Mouse (Mus musculus) erythroid progenitor cell, adult 5-6 weeks (primary cell): Measurements from ENCODE around the gene Hic2. TPM values are rescaled to one million over a fixed set of nuclear protein-coding genes. Genes with fewer than 3 reads are reported as not detected.
A peak's percentile ranks its signal among the peaks of the same experiment; 100 is the strongest.
"Not testable (repeated sequence)": the region's sequence is repeated elsewhere in the genome, so short reads cannot be mapped to it uniquely, and the experiment has no call there.

Experiments
- ATAC-seq: replicated peaks from 2 replicates; pipeline ENCODE4 v1.8.0; 2016; ENCODE audit warnings: moderate number of reproducible peaks, mild to moderate bottlenecking, moderate TSS enrichment, inconsistent platforms; ENCODE audit not compliant: poor library complexity, low FRiP score, severe bottlenecking
- total RNA-seq, 2 experiments: library from RNA; stranded (forward) in 1 of 2; stranded (reverse) in 1 of 2; fragments of 150-400 nt in 1 of 2; fragments of 186-747, 209-891 nt in 1 of 2; gene quantifications; 2 replicates each; pipeline versions ENCODE4 v1.2.3 to v1.2.4; 2015 to 2017; ENCODE audit warnings: low replicate concordance in 2 of 2

Gene Hic2
- total RNA-seq, 2 experiments from 2014 or later = under 0.01 to 0.23 TPM

GRCm38 (mm10) chr16:17231523-17231922 lies 1.8 kb upstream of the Hic2 start:
- not testable (repeated sequence) for ATAC-seq

- no peak for ATAC-seq
Observed at GRCm38 (mm10) chr16:17233702-17234498, 528 bp downstream of the Hic2 start.

- ATAC-seq = no peak
Observed at GRCm38 (mm10) chr16:17234499-17234895, 1.1 kb downstream of the Hic2 start.

- no peak for ATAC-seq
Observed at GRCm38 (mm10) chr16:17234916-17235665, 1.7 kb downstream of the Hic2 start.

- ATAC-seq = no peak
Observed at GRCm38 (mm10) chr16:17237634-17238033, 4.3 kb downstream of the Hic2 start.

- no peak for ATAC-seq
Observed at GRCm38 (mm10) chr16:17239409-17239808, 6.0 kb downstream of the Hic2 start.

- no peak for ATAC-seq
Observed at GRCm38 (mm10) chr16:17243731-17244130, 10.4 kb downstream of the Hic2 start.

DNA sequence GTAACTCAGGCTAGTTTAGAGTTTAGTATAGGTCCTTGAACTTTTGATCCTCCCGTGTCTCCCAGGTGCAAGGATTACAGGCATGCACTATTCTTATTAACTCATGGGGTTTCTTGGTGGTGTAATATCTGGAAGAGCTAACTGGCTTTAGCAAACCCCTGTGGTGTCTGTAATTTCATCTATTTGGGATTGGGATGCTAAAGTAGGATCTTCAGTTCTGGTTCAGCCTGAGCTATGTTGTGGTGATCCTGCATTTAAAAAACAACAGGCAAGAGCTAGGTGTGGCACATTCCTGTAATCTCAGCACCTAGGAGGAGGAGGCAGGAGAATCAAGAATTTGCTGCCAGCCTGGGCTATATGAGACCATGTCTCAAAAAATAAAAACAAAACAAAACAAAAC lies 11.6 kb downstream of the Hic2 start:
- ATAC-seq = no peak

DNA sequence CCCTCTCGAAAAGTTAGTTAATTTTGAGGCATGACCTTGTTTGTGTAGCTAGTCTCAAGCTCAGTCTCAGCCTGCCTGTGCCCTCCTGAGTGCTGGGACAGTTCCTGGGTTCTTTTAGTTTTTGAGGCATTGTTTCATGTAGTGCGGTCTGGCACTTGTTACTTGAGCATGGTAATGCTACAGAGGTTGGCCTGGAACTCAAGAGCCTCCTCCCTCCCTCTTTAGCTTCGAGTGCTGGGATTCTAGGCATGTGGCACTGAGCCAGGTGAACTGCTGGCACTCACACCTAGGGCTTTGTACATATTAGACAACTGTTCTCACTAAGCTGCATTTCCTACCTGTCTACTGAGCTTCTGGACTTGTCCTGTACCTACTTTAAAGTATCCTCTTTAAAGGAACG lies 14.4 kb downstream of the Hic2 start:
- ATAC-seq = no peak

DNA sequence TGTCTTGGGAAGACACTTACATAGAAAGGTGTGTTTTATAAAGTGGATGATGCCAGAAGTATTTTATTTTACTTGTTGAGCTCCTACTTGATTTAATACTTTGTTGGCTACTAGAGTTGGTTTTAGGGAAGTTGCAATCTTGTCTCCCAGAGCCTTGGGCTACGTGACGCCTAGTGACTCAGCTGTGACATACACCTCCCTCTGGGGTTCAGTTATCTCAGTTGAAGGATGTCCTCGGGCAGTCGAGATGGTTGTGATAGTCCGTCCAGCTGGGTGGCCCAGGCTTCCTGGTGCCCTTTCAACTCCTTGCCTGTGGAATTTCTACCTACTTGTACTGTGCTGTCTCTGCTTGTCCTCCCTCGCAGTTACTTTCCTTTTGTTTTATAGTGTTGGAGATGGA lies 15.8 kb downstream of the Hic2 start:
- ATAC-seq = no peak

GRCm38 (mm10) chr16:17251539-17251938 lies 18.2 kb downstream of the Hic2 start:
- ATAC-seq = no peak

- peak; percentile 31; the same call in 1 of the 2 replicates for ATAC-seq
Observed at GRCm38 (mm10) chr16:17252086-17252726, 18.8 kb downstream of the Hic2 start.

DNA sequence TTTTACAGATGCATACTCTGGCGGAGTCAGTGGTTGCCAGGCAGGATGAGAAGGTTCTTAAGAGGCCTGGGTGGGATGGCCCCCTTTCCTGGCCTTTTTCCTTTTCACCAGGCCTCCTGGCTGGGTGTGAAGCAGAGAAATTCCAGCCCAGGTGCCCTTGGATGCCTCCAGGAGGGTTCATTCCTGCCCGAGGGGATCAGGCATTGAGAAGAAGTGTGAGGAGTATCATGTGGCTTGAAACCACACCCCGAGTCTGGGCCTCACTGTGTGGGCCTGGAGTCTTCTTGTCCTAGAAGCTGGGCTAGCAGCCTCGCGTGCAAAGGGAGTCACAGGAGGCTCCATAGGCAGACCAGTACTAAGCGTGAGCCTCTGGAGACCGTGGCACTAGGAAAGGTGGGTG lies 19.5 kb downstream of the Hic2 start:
- ATAC-seq = no peak

DNA sequence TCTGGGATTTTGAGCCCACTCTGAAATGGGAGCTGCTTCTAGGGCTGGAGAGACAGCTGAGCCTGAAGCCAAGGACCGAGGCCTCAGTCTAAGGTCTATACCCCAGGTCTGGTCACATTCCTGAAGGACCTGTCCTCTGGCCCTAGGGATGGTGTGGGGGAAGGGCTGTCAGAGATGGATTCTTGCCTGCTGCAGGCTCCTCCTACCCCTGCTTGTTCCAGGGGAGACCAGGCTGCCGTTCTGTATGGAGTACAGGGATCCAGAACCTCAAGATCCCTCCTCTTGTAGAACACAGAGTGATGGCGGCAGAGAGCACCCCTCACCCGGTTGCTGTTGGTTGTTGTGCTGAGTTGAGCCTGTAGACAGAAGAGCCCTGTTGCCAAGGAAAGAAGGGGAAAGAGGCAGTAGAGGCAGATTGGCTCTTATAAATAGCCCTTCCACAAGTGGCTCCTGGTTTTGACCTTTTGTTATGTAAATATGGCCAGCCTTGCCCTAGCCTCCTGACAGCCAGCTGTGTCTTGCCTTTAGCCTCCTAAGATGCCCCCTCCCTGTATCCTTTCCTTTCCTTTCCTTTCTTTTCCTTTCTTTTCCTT lies 20.7 kb downstream of the Hic2 start:
- no peak for ATAC-seq

DNA sequence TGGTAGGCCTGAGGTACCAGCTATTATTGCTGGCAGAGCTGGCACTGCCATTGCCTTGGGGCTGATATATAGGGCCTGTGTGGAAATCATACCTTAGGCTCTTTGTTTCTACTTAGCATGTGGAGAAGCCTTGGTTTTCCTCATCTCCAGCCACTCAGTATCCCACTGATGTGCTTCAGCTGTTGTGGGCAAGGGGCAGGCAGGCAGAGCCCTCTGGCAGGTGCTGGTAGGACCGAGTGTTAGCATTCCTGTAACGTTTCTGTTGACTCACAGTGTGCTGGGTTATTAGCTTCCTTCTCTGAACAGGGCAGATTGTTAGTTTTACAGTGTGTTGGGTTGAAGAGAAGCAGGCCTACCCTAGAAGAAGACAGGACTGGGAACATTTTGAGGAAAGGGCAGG lies 21.9 kb downstream of the Hic2 start:
- ATAC-seq = no peak

DNA sequence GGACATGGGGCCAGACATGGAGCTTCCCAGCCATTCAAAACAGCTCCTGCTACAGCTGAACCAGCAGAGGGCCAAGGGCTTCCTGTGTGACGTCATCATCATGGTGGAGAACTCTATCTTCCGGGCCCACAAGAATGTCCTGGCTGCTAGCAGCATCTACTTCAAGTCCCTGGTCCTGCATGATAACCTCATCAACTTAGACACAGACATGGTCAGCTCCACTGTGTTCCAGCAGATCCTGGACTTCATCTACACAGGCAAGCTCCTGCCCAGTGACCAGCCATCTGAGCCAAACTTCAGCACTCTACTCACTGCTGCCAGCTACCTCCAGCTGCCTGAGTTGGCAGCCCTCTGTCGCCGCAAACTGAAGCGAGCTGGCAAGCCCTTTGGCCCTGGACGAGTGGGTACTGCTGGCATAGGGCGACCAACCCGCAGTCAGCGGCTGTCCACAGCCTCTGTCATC lies 24.0 kb downstream of the Hic2 start:
- ATAC-seq = no peak

DNA sequence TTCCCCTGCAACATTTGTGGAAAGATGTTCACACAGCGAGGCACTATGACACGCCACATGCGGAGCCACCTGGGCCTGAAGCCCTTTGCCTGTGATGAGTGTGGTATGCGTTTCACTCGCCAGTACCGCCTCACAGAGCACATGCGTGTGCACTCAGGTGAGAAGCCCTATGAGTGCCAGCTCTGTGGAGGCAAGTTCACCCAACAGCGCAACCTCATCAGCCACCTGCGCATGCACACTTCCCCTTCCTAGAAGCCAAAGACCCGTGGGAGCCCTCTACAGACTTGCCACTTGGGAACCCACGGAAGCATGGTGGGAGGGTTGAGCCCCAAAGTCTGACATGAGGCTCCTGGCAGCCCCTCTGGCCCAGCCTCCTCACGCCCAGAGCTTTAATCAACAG lies 25.5 kb downstream of the Hic2 start:
- ATAC-seq = no peak

GRCm38 (mm10) chr16:17261341-17261740 lies 28.0 kb downstream of the Hic2 start:
- no peak for ATAC-seq

DNA sequence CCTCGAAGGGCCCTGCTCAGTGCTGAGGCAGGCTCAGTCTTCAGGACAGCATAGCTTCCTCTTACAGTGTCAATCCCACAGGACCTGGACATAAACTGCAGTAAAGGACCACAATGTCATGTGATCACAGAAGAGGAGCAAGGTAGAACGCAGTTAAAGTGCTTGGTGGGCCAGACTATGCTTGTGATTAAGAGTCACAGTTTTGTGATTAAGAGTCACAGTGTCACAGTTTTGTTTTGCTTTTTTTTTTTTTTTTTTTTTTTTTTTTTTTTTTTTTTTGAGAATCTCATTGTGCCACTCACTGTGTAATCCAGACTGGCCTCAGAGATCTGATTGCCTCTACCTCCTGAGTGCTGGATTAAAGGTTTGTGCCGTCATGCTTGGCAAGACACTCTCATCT lies 32.7 kb downstream of the Hic2 start:
- no peak for ATAC-seq

GRCm38 (mm10) chr16:17267937-17268336 lies 34.6 kb downstream of the Hic2 start:
- ATAC-seq = no peak
